Mouse (Mus musculus) adrenal gland (tissue): ENCODE measurements at regions not wholly inside any gene's neighbourhood (a gene's known extent, or its start where the extent isn't known, plus 50 kb on each side); places are given as distances from the start of the nearest gene placed in this dataset.

Experiments used
- intact Hi-C: fragments of 180-260 bp; cut with DNase I; formaldehyde crosslinking; loops from one replicate; pipeline ENCODE4 v1.15.1; 2025

DNA sequence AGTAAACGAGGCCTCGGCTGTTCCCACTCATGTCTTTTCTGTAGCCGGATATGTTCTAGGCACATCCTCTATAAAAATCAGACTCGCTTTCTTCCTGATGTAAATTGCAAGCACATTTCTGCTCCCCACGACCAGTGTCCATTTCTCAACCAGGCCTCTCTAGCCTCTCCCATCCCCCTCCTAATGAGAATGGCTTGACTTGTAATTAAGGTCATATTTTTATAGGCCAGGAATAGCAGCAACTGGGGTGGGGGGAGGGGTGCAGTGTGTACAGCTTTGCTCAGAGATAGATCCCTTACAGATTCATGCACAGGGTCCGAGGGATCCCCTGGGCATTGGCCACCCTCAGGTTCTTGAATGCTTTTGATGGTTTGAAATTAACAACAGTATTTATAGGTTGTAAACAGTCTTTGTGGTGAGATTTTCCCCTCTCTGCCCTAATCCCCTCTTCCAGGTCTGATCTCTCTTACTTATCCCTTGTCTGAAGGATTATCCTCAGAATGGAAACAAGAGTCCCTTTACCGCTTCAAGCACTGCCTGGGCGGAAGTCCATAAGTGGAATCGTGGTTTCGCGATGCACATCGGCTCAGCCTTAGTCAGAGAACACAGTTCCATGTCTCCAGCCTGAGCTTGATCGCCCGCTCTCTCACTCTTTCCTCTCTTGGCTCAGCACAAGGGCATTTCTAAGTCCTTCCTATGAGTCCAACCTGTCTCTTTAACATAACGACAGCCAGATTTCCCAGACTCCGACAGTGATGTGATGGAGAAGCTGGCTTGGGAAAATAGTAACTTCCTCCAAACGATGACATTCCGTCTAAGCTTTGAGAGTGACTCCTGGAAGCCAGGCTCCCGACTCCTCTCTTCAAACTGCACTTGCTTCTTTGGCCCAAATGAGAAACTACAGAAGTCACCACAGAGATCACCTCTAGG, 124.3 kb upstream of the Msx2 start:
- intact Hi-C loops: no loop called here

DNA sequence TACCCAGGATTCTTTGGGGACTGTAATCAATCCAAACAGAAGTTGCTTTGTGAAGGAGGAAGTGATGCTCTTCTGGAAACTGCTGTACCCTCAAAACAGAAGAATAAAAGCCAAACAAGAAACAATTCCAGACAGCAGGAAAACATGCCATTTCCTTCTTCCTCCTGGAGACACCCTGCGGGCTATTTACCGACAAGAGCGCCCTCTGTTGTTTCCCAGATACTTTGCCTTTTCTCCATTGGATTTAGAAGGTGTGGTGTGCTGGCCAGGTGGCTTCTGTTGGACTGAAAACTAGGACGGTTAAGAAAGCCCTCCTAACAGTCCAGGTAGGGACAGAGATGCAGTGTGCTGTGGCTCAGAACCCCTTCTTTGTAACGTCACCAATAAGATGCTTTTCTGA, 119.9 kb upstream of the Msx2 start:
- intact Hi-C loops: loop anchor here (5.0 kb wide), 1 partner anchor 130 kb away; no protein-coding TSS in a partner anchor

DNA sequence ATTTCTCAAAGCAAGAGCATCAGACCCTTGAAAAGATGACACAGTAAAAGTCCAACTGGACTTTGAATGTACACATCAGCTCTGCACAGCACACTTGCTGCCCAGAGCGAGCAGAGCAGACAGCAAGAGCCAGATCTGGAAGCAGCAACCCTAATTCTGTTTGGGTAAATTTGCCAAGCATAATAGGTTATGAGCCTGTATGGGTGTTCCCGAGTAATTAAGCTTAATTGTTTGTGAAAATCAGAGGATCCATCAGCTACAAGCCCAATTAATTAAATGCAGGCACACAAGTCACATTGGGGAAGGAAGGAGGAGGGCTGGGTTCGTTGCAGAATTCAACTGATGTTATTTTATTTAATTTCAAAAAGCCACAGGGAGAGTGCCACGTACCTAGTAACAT, 113.9 kb upstream of the Msx2 start:
- intact Hi-C loops: no loop called here

DNA sequence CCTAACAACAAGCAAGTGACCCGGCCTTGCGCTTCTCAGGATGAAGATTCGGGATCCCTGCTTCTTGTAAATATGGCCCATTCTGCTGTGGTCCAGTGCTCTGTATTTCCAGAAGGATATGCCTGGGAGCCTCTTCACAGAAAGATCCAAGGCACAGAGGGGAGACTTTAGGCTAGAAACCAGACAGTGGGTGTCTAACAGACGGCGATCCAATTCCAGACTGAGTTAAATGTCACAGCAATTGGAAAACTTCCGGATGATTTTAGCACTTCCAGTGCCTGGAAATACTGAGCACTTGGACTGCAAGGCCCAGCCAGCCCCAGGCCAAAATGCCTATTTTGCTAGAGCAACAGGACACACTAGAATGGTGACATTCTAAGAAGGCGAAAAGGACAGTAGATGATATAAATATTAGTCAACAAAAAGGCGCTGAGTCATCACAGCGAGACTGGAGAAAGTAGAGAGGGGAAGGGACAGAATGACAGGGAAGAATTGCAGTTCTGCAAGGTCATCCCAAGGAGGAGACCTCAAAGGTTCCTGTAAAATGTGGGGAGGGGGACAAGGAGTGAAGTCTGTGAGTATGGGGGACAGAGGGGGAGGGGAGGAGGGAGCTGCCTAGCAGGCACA, 111.7 kb upstream of the Msx2 start:
- intact Hi-C loops: no loop called here

DNA sequence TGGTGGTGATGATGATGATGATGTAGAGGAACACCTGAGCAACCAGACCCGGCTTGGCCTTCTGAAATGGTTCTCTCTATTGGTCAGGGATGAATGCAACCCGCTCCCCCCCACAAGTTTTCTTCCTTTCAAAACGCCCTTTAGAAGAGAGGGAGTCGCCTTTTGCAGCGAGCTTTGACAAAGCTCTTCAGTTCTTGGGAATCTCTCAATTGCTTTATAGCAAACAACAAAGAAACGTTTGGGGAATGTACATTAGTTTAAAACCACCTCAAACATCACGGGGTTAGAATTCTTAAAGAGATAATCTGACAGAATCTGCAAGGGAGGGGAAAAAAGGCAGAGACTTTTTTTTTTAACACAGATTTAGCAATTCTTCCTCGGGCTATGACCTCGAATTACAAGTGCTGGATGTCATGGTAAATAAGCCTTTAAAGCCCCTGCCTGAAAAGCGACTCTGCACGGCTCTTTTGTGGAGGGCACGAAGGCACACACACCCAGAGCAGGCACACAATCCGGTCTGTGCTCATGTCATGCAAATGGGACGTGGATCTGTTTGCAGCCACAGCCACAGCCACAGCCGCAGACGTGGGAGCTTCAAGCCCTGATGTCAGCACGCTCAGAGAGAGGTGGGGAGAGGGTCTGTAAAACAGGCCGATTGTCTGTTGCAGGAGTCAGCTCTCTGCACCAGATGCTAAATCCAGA, 81.2 kb upstream of the Msx2 start:
- intact Hi-C loops: no loop called here

DNA sequence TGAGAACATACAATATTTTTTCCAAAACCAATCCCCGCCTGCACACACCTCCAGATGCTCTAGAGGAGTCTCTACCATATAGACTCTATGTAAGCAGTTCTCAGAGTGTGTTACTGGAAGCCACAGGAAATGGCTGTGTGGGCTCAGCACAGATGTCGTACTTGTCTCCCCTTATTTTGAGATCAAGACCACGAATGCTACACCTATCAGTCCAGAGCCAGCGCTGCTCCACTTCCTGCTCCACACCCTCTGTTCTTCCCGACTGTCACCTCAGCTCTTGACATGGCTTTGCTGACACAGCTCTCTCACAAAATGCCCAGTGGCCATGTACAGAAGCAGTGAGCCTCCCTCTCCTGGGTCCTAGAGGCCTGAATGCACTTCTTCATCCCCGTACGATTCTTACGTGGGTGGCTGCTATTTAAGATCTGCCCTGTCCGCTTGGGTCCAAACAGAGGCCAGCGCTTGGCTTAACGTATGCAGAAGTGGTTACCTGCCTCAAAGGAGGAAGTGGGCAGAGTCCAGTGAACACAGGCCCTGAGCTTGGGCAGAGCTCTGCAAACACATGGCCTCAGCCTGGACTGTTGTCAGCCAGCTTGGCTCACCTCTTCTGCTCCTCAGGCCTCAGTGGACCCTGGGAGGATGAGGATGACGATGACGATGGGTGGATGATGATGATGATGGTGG, 80.5 kb upstream of the Msx2 start:
- intact Hi-C loops: no loop called here

DNA sequence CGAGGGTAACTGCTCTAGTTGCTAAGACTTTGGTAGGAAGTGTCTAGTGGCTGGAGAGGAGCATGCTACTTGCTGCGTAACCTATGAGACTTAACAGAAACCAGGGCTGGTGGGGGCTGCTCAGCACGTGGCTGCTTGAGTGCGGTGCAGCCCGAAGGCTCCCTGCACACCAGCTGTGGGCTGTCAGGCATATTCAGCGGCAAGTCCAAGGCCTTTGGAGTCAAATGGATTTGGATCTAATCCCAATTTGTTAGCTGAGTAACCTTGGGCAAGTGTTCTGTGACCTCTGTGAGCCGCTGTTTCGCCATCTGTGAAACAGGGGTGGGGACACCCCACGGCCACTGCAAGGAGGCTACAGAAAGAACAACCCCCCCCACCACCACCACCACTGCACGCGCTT, 75.5 kb upstream of the Msx2 start:
- intact Hi-C loops: no loop called here

DNA sequence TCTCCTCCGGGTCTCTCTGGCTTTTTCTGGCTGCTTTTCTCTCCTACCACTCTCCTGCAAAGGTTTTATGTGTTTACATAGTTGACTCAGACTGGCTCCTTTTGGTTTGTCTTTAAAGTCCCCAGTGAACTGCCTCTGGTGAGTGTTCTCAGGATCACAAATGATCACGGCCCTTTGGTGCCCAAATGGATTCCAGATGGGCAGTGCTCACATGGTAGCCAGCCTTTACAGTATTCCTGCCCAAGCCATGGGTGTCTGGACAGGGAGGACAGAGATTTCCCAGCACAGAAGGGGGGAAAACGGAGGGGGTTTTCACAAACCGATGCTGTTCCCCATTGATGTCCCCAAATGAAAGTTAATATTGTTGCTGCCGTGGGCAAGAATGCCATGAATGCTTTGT, 70.4 kb upstream of the Msx2 start:
- intact Hi-C loops: no loop called here

DNA sequence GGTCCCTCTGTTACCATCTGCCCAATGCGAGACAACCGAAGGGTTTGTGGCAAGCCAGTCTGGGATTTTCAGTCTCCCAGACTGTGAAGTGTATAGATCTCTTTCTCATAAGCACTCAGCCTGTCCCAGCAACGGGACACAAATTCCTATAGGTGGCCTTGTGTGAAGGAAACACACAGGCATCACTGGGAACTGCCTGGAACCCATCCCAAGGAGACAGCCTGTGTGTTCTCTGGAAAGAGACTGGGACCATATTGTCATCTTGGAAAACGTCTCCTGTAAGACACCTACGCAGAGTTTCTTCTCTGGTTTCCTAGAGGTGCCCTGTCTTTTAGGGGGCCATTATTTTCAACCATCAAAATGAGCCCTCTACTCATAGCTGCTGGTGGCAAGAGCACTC, 66.9 kb upstream of the Msx2 start:
- intact Hi-C loops: no loop called here

DNA sequence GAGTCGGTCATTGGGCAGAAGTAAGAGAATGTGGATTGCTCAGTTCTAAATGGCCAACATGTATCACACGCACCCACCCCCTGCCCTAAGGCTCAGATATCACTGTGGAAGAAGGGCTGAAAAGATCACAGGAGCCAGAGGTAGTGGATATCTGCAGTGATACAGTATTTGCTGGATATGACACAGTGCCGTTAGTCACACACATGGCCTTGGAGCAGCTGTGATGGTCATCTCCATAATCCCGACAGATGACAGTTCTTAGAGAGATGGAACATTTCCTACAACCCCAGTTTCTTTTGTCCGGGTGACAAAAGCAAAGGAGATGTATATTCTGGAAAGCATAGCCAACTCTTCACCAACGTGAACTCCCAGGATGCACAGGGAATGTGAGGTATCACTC, 65.1 kb upstream of the Msx2 start:
- intact Hi-C loops: no loop called here

DNA sequence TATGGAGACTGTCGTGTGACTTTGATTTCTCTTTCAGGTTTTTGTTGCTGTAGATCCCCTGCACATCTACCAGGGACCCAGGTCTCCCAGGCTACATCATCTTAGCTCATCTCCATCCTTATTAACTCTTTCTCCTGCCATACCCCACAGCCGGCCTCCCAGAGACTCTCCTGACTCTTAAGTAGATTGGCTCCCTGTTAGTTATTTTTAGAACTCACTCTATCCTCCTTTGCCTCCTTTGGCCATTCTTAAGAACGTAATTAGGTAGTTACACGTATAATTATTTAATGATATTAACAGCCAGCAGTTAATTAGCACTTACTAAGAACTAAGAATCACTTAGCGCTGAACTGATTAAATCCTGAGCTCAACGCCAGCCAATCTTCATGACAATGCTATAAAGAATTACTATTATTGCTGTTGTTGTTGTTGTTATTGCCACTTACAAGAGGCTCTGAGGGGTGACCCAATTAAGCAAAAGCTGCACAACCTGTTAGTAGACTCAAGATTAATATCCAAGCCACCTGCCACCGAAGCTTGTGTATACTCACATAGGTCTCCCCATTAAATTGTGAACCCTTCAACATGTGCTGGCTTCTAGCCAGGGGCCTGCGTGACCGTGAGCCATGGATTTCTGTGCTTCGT, 63.0 kb upstream of the Msx2 start:
- intact Hi-C loops: no loop called here

DNA sequence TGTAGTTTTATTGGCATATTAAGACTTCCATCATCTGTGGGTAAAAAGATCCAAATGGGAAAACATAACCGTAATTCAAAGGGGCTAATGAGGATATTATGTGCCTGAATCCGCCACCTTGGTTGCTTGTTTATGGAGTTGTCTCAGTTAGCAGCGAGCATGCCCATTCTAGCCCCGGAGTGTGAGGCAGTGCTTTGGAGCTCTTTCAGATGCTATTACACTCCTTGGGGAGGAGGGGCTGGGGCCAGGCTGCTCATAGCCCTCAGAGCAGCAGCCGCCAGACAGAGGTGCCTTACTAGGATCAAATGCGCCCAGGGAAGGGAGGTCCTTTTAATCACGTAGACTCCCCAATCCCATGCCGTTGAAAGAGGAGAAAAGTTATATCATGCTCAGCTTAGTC, 60.9 kb upstream of the Msx2 start:
- intact Hi-C loops: no loop called here

DNA sequence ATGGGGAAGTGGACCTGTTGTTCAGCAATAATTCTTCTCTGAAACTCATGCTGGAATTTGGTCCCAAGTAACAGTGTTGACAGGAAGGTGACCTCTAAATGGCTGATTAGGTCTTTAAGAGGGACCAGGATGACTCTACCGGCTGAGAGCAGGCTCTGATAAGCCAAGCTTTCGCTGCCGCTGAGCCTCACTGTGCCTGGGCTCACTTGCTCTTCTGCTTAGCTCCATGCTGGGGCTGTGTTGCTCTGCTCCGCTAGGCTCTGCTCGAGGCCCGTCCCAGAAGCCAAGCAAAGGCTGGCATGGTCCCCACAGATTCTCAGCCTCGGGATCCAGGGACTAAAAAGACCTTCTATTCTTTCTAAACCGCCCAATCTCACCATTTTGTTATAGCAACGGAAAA, 54.0 kb upstream of the Msx2 start:
- intact Hi-C loops: no loop called here

DNA sequence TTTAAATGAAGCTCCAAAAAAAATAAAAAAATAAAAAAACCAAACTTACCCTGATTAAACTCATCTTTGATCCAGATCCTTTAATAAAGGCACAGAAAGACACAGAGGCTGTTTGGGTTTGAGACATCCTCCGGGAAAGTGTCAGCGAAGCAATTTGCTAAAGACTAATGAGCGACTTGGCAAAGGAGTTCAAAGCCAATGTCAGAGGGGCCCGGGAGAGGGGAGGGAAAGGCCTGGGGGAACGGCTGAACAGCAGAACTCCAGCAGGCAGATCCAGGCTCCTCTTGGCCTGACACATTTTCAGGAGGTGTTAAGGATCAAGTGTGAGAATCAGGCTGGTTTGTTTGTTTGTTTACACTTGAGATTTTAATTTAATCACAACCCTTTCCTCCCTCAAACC, 49.9 kb upstream of the Msx2 start:
- intact Hi-C loops: no loop called here
